Mouse (Mus musculus) retina, postnatal 1 day (tissue): ENCODE measurements at regions not wholly inside any gene's neighbourhood (a gene's known extent, or its start where the extent isn't known, plus 50 kb on each side); places are given as distances from the start of the nearest gene placed in this dataset.
"Not testable (repeated sequence)": the region's sequence is repeated elsewhere in the genome, so short reads cannot be mapped to it uniquely, and the experiment has no call there.

Source experiments
- DNase-seq: peaks from one replicate; pipeline ENCODE4 v3.0.0-alpha.2; 2012

- no peak for DNase-seq
Observed at GRCm38 (mm10) chr7:53136513-53136912, 1121.0 kb upstream of the 1700015G11Rik start.

DNA sequence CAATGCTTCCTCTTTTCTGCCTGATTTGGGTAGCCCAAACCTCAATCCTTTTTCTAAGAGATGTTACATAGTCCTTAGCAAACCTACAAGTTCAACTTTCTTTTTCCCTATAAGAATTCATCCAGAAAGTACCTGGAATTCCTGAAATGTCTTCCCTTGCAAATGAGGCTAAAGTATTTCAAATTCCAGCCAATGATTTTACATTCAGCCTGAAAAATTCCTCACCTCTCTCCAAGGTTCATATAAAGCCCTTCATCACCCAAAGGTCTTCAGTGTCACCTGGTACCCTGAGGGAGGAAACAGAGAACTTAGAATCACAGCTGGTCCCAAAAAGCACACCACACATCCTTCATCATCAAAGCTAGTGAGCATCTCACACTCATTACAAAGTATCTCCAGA is 1102.1 kb upstream of the 1700015G11Rik start:
- DNase-seq = no peak

GRCm38 (mm10) chr7:53115781-53116180 is 1100.3 kb upstream of the 1700015G11Rik start:
- peak; percentile 1 for DNase-seq

- no peak for DNase-seq
Observed at GRCm38 (mm10) chr7:53109265-53109855, 1093.8 kb upstream of the 1700015G11Rik start.

DNA sequence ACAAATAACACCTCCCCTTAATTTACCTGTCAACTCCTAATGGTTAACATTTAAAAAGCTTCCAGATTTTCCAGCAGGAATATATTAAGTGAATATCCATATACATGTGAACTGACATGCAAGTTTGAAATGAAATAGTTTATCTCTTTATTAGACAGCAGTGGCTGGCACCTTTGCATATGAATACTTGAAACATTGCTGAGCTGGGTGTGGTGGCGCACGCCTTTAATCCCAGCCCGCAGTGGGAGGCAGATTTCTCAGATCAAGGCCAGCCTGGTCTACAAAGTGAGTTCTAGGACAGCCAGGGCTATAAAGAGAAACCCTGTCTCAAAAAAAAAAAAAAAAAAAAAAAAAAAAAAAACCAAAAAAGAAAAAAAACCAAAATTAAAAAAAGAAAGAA is 1092.1 kb upstream of the 1700015G11Rik start:
- no peak for DNase-seq

DNA sequence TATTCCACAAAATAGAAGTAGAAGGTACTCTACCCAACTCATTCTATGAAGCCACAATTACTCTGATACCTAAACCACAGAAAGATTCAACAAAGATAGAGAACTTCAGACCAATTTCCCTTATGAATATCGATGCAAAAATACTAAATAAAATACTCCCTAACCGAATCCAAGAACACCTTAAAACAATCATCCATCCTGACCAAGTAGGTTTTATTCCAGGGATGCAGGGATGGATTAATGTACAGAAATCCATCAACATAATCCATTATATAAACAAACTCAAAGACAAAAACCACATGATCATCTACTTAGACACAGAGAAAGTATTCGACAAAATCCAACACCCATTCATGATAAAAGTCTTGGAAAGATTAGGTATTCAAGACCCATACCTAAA is 1070.3 kb upstream of the 1700015G11Rik start:
- not testable (repeated sequence) for DNase-seq

DNA sequence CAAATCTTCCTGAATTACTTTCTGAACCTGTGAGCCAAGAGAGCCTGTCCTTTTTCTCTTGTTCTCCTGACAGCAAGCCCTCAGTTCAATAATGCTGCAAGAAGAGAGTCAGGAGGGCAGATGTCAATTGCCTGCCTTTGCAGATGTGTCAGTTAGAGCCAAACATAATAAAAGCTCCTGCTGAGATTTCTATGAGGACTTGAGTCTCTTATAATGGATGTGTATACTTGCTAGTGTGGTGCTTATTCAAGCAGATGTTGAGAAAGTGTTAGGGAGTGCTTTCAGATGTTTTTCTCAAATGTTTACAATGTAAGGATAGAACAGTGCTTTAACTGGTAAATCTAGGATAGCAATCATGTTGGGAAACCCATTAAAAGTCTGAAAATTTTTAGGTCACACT is 1055.1 kb upstream of the 1700015G11Rik start:
- DNase-seq = peak; percentile 1
